Mouse (Mus musculus): ENCODE results near the gene Tcf12. TPM values are rescaled to one million over a fixed set of nuclear protein-coding genes. Genes with fewer than 3 reads are reported as not detected.
A peak's percentile ranks its signal among the peaks of the same experiment; 100 is the strongest.

The Tcf12 gene
- polyA plus RNA-seq, 1 experiment: 78.1 TPM

DNA sequence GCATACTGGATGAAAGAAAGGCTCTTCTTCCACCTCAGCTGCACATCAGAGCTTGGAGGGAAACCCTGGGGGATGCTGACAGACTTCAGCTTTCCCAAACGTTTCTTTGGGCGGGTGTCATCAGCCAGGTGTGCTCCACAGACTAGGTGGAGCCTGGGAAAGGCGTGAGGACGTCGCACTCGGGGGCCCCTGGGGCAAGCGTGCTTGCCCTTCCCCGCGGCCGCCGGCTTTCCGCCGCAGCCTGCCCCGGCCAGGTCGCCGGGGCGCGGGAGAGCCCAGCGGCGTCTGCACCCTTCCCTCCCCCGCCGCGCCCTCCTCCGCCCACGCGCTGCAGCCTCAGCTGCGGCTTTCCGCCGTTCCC, 21.0 kb upstream of the Tcf12 start:
- TF ChIP-seq POLR2A (IDR thresholded peaks at IDR 0.05; ENCODE audit: borderline replicate concordance, extremely low read depth, low read depth, low read length) (no peak), CTCF (IDR thresholded peaks at IDR 0.05; ENCODE audit: insufficient read depth, low read length) (no peak)
- peaks cover 5% of the 10 kb centered on the region; the same call in 1 of the 2 replicates for H3K4me1 ChIP-seq (ENCODE audit: control insufficient read depth, insufficient read depth, low read length)
- peak overlapping the region; percentile 48 for H3K4me3 ChIP-seq (replicated peaks; ENCODE audit: extremely low read depth, low read depth, low read length)
- WGBS: under 1% methylated on average over 28 of the region's 29 CpGs
- DNase-seq: no peak

DNA sequence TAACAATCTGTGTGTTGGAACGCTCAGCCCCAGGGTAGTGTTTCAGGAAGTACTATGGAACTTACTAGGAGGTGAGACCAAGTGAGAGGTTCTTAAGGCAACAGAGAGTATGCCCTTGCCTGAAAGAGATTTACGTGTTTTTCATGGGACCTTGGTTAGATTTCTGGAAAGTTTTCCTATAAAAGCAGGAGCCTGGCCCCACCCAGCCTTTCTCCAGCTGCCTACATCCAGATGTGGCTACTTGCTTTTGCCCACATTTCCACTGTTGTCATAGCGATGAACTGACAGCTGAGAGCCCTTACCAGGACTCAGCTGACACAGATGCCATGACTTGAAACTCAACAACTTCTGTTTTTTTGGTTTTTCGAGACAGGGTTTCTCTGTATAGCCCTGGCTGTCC, 18.2 kb upstream of the Tcf12 start:
- 74% methylated on average over 4 of the region's 4 CpGs for WGBS
- no peak overlapping the region for H3K4me3 ChIP-seq (replicated peaks; ENCODE audit: extremely low read depth, low read depth, low read length)
- DNase-seq: no peak
- TF ChIP-seq CTCF (IDR thresholded peaks at IDR 0.05; ENCODE audit: insufficient read depth, low read length) (no peak), POLR2A (IDR thresholded peaks at IDR 0.05; ENCODE audit: borderline replicate concordance, extremely low read depth, low read depth, low read length) (no peak)
- H3K4me1 ChIP-seq (ENCODE audit: control insufficient read depth, insufficient read depth, low read length): peaks cover 5% of the 10 kb centered on the region; the same call in 1 of the 2 replicates

DNA sequence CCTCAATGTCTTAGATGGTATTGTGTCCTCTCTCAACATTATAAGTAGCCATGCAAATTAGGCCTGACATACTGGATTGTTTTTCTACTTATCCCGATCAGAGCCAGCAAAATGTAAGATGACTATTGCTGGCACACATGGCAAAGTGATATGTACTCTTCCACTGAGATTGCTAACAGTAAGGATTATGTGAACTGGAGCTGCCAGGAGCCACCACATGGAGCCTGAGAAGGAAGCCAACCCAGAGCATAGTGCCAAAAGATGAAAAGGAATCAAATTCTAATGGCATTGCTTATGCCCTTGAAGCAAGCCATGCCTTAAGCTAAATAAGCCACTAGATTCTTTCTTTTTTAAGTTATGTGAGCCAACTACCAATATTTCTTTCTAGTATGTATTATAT, 13.8 kb upstream of the Tcf12 start:
- 89% methylated on average over 1 of the region's 1 CpGs for WGBS
- Histone ChIP-seq H3K4me1 (ENCODE audit: control insufficient read depth, insufficient read depth, low read length) (no peaks in the 10 kb centered on the region), H3K4me3 (replicated peaks; ENCODE audit: extremely low read depth, low read depth, low read length) (no peak overlapping the region)
- no peak for TF ChIP-seq CTCF (IDR thresholded peaks at IDR 0.05; ENCODE audit: insufficient read depth, low read length)
- no peak for TF ChIP-seq POLR2A (IDR thresholded peaks at IDR 0.05; ENCODE audit: borderline replicate concordance, extremely low read depth, low read depth, low read length)
- no peak for DNase-seq

DNA sequence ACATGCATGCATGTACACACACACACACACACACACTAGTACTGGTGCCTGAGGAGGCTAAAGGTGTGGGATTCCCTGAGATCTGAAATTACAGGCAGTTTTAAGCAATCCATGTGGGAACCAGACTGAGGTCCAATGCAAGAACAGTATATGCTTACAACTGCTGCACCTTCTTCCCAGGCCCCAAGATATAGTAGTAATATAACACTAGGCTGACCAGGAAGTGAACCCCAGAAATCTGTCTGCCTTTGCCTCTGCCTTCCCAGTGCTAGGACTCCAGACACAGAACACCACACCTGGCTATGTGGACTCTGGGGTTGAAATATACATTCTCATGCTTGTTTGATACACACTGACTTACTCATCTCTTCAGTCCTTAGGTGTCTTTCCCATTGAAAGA, 6.8 kb upstream of the Tcf12 start:
- Histone ChIP-seq H3K4me1 (ENCODE audit: control insufficient read depth, insufficient read depth, low read length) (no peaks in the 10 kb centered on the region), H3K4me3 (replicated peaks; ENCODE audit: extremely low read depth, low read depth, low read length) (no peak overlapping the region)
- DNase-seq: no peak
- TF ChIP-seq POLR2A (IDR thresholded peaks at IDR 0.05; ENCODE audit: borderline replicate concordance, extremely low read depth, low read depth, low read length) (no peak), CTCF (IDR thresholded peaks at IDR 0.05; ENCODE audit: insufficient read depth, low read length) (no peak)

DNA sequence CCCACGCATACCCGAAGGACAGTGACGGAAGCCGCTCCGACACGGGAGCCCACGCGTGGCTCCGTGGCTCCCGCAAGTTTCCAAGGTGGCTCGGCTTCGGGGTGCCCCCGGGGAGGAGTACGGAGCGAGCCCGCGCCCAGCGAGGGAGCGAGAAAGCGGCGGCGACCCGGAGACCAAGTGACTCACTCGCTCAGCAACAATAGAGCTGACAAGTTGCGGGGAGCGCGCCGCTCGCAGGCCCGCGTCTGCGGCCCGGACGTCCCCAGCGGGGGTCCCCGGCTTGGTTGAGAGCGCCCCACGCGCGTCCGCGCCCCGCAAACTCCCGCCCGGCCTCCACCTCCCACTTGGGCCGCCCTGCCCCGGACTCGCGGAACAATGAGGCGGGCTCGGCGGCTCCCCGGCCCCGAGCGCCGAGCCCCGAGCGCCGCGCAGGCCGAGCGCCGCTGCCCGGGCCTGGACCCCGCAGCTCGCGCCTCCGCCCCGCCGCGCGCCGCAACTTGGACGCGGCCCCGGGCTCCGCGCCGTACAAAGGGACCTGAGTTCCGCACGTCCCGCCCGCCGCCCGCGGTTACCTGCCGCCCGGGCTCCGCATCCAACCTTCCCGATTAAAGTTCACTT, 558 bp downstream of the Tcf12 start:
- WGBS: 1% methylated on average over 89 of the region's 90 CpGs
- no peaks in the 10 kb centered on the region; the same call in none of the 2 replicates for H3K4me1 ChIP-seq (ENCODE audit: control insufficient read depth, insufficient read depth, low read length)
- peak overlapping the region; percentile 77 for H3K4me3 ChIP-seq (replicated peaks; ENCODE audit: extremely low read depth, low read depth, low read length)
- no peak for DNase-seq
- TF ChIP-seq POLR2A (IDR thresholded peaks at IDR 0.05; ENCODE audit: borderline replicate concordance, extremely low read depth, low read depth, low read length) (no peak), CTCF (IDR thresholded peaks at IDR 0.05; ENCODE audit: insufficient read depth, low read length) (no peak)

DNA sequence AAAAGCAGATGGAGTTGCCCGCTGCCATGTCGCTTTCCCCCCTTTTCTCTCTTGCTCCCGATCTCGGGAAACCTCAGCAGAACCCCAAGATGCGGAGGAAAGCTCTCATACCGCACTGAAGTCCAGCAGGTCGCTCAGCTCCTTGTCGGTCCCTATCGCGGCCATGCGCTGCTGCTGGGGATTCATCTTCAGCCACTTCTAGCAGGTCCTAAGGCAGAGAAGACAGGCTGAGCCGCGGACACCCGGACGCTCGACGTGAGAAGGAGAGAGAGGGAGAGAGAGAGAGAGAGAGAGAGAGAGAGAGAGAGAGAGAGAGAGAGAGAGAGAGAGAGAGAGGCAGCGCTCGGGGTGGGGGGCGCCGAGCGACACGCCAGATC, 1.1 kb downstream of the Tcf12 start:
- H3K4me1 ChIP-seq (ENCODE audit: control insufficient read depth, insufficient read depth, low read length): no peaks in the 10 kb centered on the region; the same call in none of the 2 replicates
- peak overlapping the region; percentile 77 for H3K4me3 ChIP-seq (replicated peaks; ENCODE audit: extremely low read depth, low read depth, low read length)
- TF ChIP-seq CTCF (IDR thresholded peaks at IDR 0.05; ENCODE audit: insufficient read depth, low read length) (no peak), POLR2A (IDR thresholded peaks at IDR 0.05; ENCODE audit: borderline replicate concordance, extremely low read depth, low read depth, low read length) (no peak)
- DNase-seq: peak; percentile 56
- 2% methylated on average over 20 of the region's 23 CpGs for whole genome bisulfite sequencing

DNA sequence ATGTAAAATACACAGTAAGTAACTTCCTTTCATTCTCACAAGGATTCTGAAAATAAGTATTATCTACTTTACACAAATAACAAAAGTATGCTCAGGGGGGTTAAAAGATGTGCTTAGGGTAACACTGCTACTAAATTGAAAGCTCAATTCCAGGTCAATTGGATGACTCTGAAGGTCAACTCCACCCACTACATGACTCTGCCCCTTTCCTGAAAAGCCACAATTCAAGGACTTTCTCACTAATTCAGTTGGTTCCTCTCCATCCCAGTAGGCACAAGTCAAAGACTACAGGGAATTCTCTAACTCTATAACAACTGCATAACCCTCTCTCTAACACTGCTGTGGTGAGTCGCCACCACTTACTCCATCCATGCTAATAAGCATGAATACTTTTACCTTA, 8.2 kb downstream of the Tcf12 start:
- WGBS: 98% methylated on average over 1 of the region's 1 CpGs
- Histone ChIP-seq H3K4me1 (ENCODE audit: control insufficient read depth, insufficient read depth, low read length) (peaks cover 4% of the 10 kb centered on the region), H3K4me3 (replicated peaks; ENCODE audit: extremely low read depth, low read depth, low read length) (no peak overlapping the region)
- DNase-seq: no peak
- TF ChIP-seq CTCF (IDR thresholded peaks at IDR 0.05; ENCODE audit: insufficient read depth, low read length) (no peak), POLR2A (IDR thresholded peaks at IDR 0.05; ENCODE audit: borderline replicate concordance, extremely low read depth, low read depth, low read length) (no peak)

DNA sequence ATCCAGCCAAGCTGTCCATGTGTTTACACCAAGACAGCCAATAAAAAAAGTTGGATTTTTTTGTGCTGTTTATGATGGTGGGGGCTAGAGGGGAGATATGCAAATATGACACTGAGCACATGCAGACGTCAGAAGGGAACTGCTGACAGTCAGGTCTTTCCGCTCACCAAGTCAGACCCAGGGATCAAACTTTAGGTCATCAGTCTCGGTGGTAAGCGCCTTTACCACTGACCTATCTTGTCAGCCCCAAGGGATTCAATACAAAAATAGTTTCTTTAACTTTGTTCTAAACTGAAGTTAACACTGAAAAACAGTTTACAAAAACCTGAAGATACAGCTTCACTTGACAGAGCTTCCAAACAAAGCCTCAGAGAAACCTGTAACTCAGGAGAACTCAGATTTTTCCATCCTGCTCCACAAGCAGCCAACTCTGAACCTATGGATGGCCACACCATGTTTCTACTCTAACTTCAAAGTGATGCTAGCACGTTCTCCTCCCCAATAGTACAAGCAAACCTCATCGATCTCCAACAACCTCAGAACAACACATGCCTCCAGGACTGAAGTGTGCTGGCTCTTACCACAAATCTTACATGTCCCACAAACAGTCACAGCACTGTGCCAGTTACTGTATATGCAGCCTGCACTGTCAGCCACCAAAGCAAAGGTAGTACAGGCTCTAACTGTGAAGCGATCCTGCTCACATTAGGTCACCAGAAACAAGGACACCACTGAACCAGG, 11.6 kb downstream of the Tcf12 start:
- no peak for DNase-seq
- Histone ChIP-seq H3K4me3 (replicated peaks; ENCODE audit: extremely low read depth, low read depth, low read length) (no peak overlapping the region), H3K4me1 (ENCODE audit: control insufficient read depth, insufficient read depth, low read length) (peaks cover 6% of the 10 kb centered on the region)
- WGBS: 62% methylated on average over 7 of the region's 7 CpGs
- TF ChIP-seq POLR2A (IDR thresholded peaks at IDR 0.05; ENCODE audit: borderline replicate concordance, extremely low read depth, low read depth, low read length): no peak
- TF ChIP-seq CTCF (IDR thresholded peaks at IDR 0.05; ENCODE audit: insufficient read depth, low read length): no peak

DNA sequence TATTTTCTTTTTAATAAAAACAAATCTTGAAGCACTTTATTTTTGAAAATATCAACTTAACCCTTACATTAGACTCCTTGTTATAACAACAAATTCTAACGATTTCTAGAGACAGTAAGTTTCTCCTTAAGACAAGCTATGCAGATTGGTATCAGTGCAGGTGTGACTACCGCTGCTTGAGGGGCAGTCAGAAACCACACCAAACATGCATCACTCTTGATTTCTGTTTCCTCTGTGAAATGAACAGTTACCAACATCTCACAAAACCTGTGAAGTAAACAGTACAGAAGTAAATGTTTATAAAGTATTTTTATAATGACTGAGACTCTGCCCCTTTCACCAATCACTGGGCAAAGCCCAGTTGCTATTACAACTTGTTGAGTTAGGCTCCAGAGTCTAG, 13.6 kb downstream of the Tcf12 start:
- 55% methylated on average over 2 of the region's 2 CpGs for WGBS
- DNase-seq: no peak
- H3K4me1 ChIP-seq (ENCODE audit: control insufficient read depth, insufficient read depth, low read length): peaks cover 8% of the 10 kb centered on the region
- TF ChIP-seq CTCF (IDR thresholded peaks at IDR 0.05; ENCODE audit: insufficient read depth, low read length) (no peak), POLR2A (IDR thresholded peaks at IDR 0.05; ENCODE audit: borderline replicate concordance, extremely low read depth, low read depth, low read length) (no peak)
- H3K4me3 ChIP-seq (replicated peaks; ENCODE audit: extremely low read depth, low read depth, low read length): no peak overlapping the region

DNA sequence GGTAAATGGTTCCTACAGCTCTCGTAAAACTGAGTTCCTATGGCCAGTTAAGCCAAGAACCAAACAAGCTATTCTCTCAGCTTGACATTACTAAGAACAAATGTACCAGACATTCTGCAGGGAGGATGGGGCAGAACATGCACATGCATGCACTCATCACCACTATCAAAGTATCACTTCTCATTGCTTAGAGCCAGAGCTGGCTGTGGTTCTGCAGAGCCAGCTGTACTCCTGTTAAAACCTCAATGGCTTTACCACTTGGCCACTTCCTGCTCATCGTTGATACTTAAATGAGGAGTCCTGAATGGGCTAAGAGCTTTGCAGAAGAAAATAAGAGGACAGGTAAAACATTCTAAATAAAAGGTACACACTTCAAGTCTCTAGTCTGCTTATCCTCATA, 14.6 kb downstream of the Tcf12 start:
- TF ChIP-seq POLR2A (IDR thresholded peaks at IDR 0.05; ENCODE audit: borderline replicate concordance, extremely low read depth, low read depth, low read length) (no peak), CTCF (IDR thresholded peaks at IDR 0.05; ENCODE audit: insufficient read depth, low read length) (no peak)
- no peak for DNase-seq
- WGBS: 58% methylated on average over 2 of the region's 2 CpGs
- Histone ChIP-seq H3K4me3 (replicated peaks; ENCODE audit: extremely low read depth, low read depth, low read length) (no peak overlapping the region), H3K4me1 (ENCODE audit: control insufficient read depth, insufficient read depth, low read length) (peaks cover 8% of the 10 kb centered on the region)
